Mouse (Mus musculus): Measurements from ENCODE around the gene Clpsl2. TPM values are rescaled to one million over a fixed set of nuclear protein-coding genes. Genes with fewer than 3 reads are reported as not detected.

Gene Clpsl2
- total RNA-seq, 1 experiment from 2014 or later: not detected

Other genes with a start within 250 kb of the Clpsl2 start
- gene Fance, start 235.9 kb upstream of the Clpsl2 start, total RNA-seq (2017): 15.9 and 36.0 TPM in 2 replicates
- 1,140 and 1,191 TPM in 2 replicates for gene Rpl10a, start 220.9 kb upstream of the Clpsl2 start, total RNA-seq (2017)
- not detected in 2 replicates for gene Tead3, start 198.6 kb upstream of the Clpsl2 start, total RNA-seq (2017)
- gene Tulp1, start 184.2 kb upstream of the Clpsl2 start, total RNA-seq (2017): not detected in 2 replicates
- 35.0 and 49.6 TPM in 2 replicates for gene Fkbp5, start 31.9 kb upstream of the Clpsl2 start, total RNA-seq (2017)
- gene Armc12, start 18.6 kb upstream of the Clpsl2 start, total RNA-seq (2017): not detected in 2 replicates
- gene Clps, start 11.4 kb downstream of the Clpsl2 start, total RNA-seq (2017): not detected in 2 replicates
- gene Lhfpl5, start 26.2 kb downstream of the Clpsl2 start, total RNA-seq (2017): not detected in 2 replicates
- gene Srpk1, start 73.3 kb downstream of the Clpsl2 start, total RNA-seq (2017): 126 and 167 TPM in 2 replicates
- 1.1 TPM in 1 of 2 replicates, not detected in the other for gene Slc26a8, start 140.8 kb downstream of the Clpsl2 start, total RNA-seq (2017)
- 81.4 and 94.2 TPM in 2 replicates for gene Mapk14, start 141.9 kb downstream of the Clpsl2 start, total RNA-seq (2017)
- 3.4 TPM in 1 of 2 replicates, not detected in the other for gene AC170998.1, start 176.7 kb downstream of the Clpsl2 start, total RNA-seq (2017)
- gene Mapk13, start 219.9 kb downstream of the Clpsl2 start, total RNA-seq (2017): 0.73 TPM in 1 of 2 replicates, not detected in the other

Data from common myeloid progenitor, adult 5-6 weeks (primary cell).